Mouse (Mus musculus): Measurements from ENCODE around the gene Chp2. TPM values are rescaled to one million over a fixed set of nuclear protein-coding genes. Genes with fewer than 3 reads are reported as not detected.

Chp2 gene
- polyA plus RNA-seq (2012; rRNA removed), result 103 and 129 TPM in 2 replicates

GRCm38 (mm10) chr7:122219315-122219801 is at the start of gene Chp2:
Gene Chp2 (plus strand): TSS chr7:122219496.

GRCm38 (mm10) chr7:122186043-122186442 is 33.3 kb upstream of the Chp2 start, which contains the start of gene Ern2:
Gene Ern2 (minus strand): TSS chr7:122186207.

Other genes starting within 250 kb of the Chp2 start
- 25.6 and 26.5 TPM in 2 replicates for gene Cog7, start 237.8 kb upstream of the Chp2 start, polyA plus RNA-seq (2012; rRNA removed)
- gene Gga2, start 198.3 kb upstream of the Chp2 start, polyA plus RNA-seq (2012; rRNA removed), result 16.2 and 25.3 TPM in 2 replicates
- 13.5 and 15.1 TPM in 2 replicates for gene Ubfd1, start 152.3 kb upstream of the Chp2 start, polyA plus RNA-seq (2012; rRNA removed)
- gene Ears2, start 152.2 kb upstream of the Chp2 start, polyA plus RNA-seq (2012; rRNA removed), result 11.8 and 12.7 TPM in 2 replicates
- 849 and 1,005 TPM in 2 replicates for gene Ndufab1, start 117.6 kb upstream of the Chp2 start, polyA plus RNA-seq (2012; rRNA removed)
- 0.98 and 1.1 TPM in 2 replicates for gene Palb2, start 86.5 kb upstream of the Chp2 start, polyA plus RNA-seq (2012; rRNA removed)
- 58.5 and 61.5 TPM in 2 replicates for gene Dctn5, start 86.5 kb upstream of the Chp2 start, polyA plus RNA-seq (2012; rRNA removed)
- 13.8 and 18.2 TPM in 2 replicates for gene Plk1, start 60.1 kb upstream of the Chp2 start, polyA plus RNA-seq (2012; rRNA removed)
- 156 and 163 TPM in 2 replicates for gene Ern2, start 33.3 kb upstream of the Chp2 start, polyA plus RNA-seq (2012; rRNA removed)
- gene Prkcb, start 69.3 kb downstream of the Chp2 start, polyA plus RNA-seq (2012; rRNA removed), result 5.0 and 5.6 TPM in 2 replicates